Mouse (Mus musculus): ENCODE measurements around the gene Gm13090.

DNA sequence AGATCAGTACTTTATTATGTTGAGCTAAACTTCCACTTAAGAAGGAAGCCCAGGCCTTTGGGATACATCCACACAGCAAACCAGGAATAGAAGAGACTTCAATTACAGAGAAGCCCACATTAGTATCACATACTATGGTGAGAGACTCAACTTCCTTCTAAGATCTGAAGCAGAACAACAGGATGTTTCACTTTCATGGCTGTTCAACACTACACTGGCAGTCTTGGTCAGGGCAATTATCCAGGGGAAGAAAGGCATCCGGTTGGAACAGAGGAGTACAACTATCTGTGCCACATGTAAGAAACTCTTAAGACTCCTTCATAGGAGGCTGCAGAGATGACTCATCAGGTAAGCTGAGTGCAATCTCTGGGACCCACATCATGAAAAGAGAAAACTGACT lies 38.2 kb upstream of the Gm13090 start:
- TF ChIP-seq POLR2A (IDR thresholded peaks at IDR 0.05; ENCODE audit: control insufficient read depth, extremely low read depth, insufficient read depth, low read length, poor library complexity) (no peak), CTCF (IDR thresholded peaks at IDR 0.05; ENCODE audit: borderline replicate concordance, control insufficient read depth, extremely low read depth, insufficient read depth, low read length, poor library complexity) (no peak)

All from thymus, adult 2 months (tissue).